Mouse (Mus musculus) cerebellum, adult 2 months (tissue): Measurements from ENCODE around the gene Ppp1r12a.

Experiments
- CTCF ChIP-seq: fragments of 200-500 bp; IDR thresholded peaks from 2 replicates; pipeline ENCODE4 v1.5.1; 2011; ENCODE audit warnings: low read depth, mild to moderate bottlenecking, control low read depth, low read length, moderate library complexity, borderline replicate concordance; ENCODE audit not compliant: insufficient read depth
- POLR2A ChIP-seq: fragments of 200-500 bp; IDR thresholded peaks from 2 replicates; pipeline ENCODE4 v1.6.1; 2011; ENCODE audit warnings: low read length, control low read depth, borderline replicate concordance; ENCODE audit not compliant: insufficient read depth

- TF ChIP-seq POLR2A = no peak
- TF ChIP-seq CTCF = no peak
Measured at GRCm38 (mm10) chr10:108113361-108114237, 48.4 kb upstream of the Ppp1r12a start.
